Mouse (Mus musculus): ENCODE measurements at regions not wholly inside any gene's neighbourhood (a gene's known extent, or its start where the extent isn't known, plus 50 kb on each side); places are given as distances from the start of the nearest gene placed in this dataset.
"Not testable (repeated sequence)": the region's sequence is repeated elsewhere in the genome, so short reads cannot be mapped to it uniquely, and the experiment has no call there.

- intact Hi-C loops (cut with DNase I) = no loop called here
- no peak for DNase-seq
Observed at GRCm38 (mm10) chr8:88914190-88914589, 129.8 kb downstream of the Sall1 start.

- intact Hi-C loops (cut with DNase I) = no loop called here
- no peak for DNase-seq
Observed at GRCm38 (mm10) chr8:88906244-88906643, 137.7 kb downstream of the Sall1 start.

- no peak for DNase-seq
- intact Hi-C loops (cut with DNase I) = no loop called here
Observed at GRCm38 (mm10) chr8:88903094-88903493, 140.9 kb downstream of the Sall1 start.

GRCm38 (mm10) chr8:88883751-88884390 is 160.1 kb downstream of the Sall1 start:
- intact Hi-C loops (cut with DNase I) = no loop called here
- DNase-seq = no peak

GRCm38 (mm10) chr8:88879857-88880256 is 164.1 kb downstream of the Sall1 start:
- intact Hi-C loops (cut with DNase I) = no loop called here
- no peak for DNase-seq

GRCm38 (mm10) chr8:88877921-88878320 is 166.0 kb downstream of the Sall1 start:
- intact Hi-C loops (cut with DNase I) = no loop called here
- no peak for DNase-seq

GRCm38 (mm10) chr8:88862846-88863455 is 166.1 kb downstream of the Cyld start:
- intact Hi-C loops (cut with DNase I) = no loop called here
- DNase-seq = no peak

GRCm38 (mm10) chr8:88857216-88857615 is 160.4 kb downstream of the Cyld start:
- DNase-seq = no peak
- intact Hi-C loops (cut with DNase I) = no loop called here

- intact Hi-C loops (cut with DNase I) = no loop called here
- no peak for DNase-seq
Observed at GRCm38 (mm10) chr8:88853200-88853599, 156.4 kb downstream of the Cyld start.

GRCm38 (mm10) chr8:88845916-88846315 is 149.1 kb downstream of the Cyld start:
- DNase-seq = no peak
- intact Hi-C loops (cut with DNase I) = no loop called here

GRCm38 (mm10) chr8:88844370-88844769 is 147.5 kb downstream of the Cyld start:
- intact Hi-C loops (cut with DNase I) = no loop called here
- no peak for DNase-seq

- intact Hi-C loops (cut with DNase I) = no loop called here
- no peak for DNase-seq
Observed at GRCm38 (mm10) chr8:88842451-88842850, 145.6 kb downstream of the Cyld start.

GRCm38 (mm10) chr8:88840096-88840495 is 143.3 kb downstream of the Cyld start:
- DNase-seq = no peak

GRCm38 (mm10) chr8:88835756-88836291 is 139.0 kb downstream of the Cyld start:
- intact Hi-C loops (cut with DNase I) = no loop called here
- no peak for DNase-seq

More at GRCm38 (mm10) chr8:88840096-88840495, 143.3 kb downstream of the Cyld start:
- intact Hi-C loops (cut with DNase I) = no loop called here

GRCm38 (mm10) chr8:88825816-88826215 is 129.0 kb downstream of the Cyld start:
- intact Hi-C loops (cut with DNase I) = no loop called here
- no peak for DNase-seq

GRCm38 (mm10) chr8:88823931-88824330 is 127.1 kb downstream of the Cyld start:
- no peak for DNase-seq
- intact Hi-C loops (cut with DNase I) = no loop called here

GRCm38 (mm10) chr8:88820275-88820850 is 123.5 kb downstream of the Cyld start:
- DNase-seq = no peak
- intact Hi-C loops (cut with DNase I) = no loop called here

- intact Hi-C loops (cut with DNase I) = no loop called here
- no peak for DNase-seq
Observed at GRCm38 (mm10) chr8:88816461-88816860, 119.6 kb downstream of the Cyld start.

GRCm38 (mm10) chr8:88814246-88814645 is 117.4 kb downstream of the Cyld start:
- intact Hi-C loops (cut with DNase I) = no loop called here
- DNase-seq = no peak

GRCm38 (mm10) chr8:88812901-88813676 is 116.3 kb downstream of the Cyld start:
- intact Hi-C loops (cut with DNase I) = no loop called here
- DNase-seq = no peak

- intact Hi-C loops (cut with DNase I); DNase-seq: not testable (repeated sequence)
Observed at GRCm38 (mm10) chr8:88806851-88807250, 110.0 kb downstream of the Cyld start.
